Mouse (Mus musculus): Measurements from ENCODE around the gene Nefh. TPM values are rescaled to one million over a fixed set of nuclear protein-coding genes. Genes with fewer than 3 reads are reported as not detected.

Gene Nefh
- polyA plus RNA-seq, 1 experiment from 2014 or later, result 0.26 TPM

DNA sequence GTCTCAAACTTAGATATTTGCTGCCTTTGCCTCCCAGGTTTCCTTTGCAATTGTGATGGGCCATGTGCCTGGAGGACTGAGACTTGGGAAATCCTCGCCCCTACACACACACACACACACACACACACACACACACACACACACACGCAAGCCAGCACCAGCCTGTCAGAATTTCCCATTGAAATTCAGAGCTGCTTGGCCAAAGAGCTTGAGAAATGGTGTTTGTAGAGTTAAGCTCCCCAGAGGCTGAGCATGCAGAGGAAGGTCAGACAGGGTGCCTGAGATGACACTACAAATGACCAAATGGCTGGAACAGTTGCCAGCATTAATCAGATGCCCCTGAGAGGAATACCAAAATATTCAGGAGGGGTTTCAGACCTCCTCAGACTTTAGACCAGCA, 18.5 kb upstream of the Nefh start:
- ATAC-seq, result no peak
- H3K27me3 ChIP-seq (replicated peaks; ENCODE audit: control insufficient read depth, insufficient read depth, low read length), result no peaks in the 10 kb centered on the region
- H3K9me3 ChIP-seq (ENCODE audit: control insufficient read depth), result no peaks in the 10 kb centered on the region
- WGBS, result 51% methylated on average over 2 of the region's 2 CpGs
- H3K9ac ChIP-seq (ENCODE audit: low read depth, low read length), result no peak overlapping the region
- H3K4me3 ChIP-seq (ENCODE audit: low read depth, low read length), result no peak overlapping the region
- no peaks in the 10 kb centered on the region for H3K36me3 ChIP-seq (ENCODE audit: control insufficient read depth, insufficient read depth)
- 0 out of 2 replicates have a peak, but pooled peaks cover 3% of the 10 kb centered on the region for H3K4me1 ChIP-seq (replicated peaks; ENCODE audit: control insufficient read depth, insufficient read depth, low read length)
- no peak overlapping the region for H3K27ac ChIP-seq (ENCODE audit: low read depth, low read length)
- no peak overlapping the region for H3K4me2 ChIP-seq (replicated peaks; ENCODE audit: low read depth)
- TF ChIP-seq CTCF (IDR thresholded peaks at IDR 0.05; ENCODE audit: low read depth), result no peak

DNA sequence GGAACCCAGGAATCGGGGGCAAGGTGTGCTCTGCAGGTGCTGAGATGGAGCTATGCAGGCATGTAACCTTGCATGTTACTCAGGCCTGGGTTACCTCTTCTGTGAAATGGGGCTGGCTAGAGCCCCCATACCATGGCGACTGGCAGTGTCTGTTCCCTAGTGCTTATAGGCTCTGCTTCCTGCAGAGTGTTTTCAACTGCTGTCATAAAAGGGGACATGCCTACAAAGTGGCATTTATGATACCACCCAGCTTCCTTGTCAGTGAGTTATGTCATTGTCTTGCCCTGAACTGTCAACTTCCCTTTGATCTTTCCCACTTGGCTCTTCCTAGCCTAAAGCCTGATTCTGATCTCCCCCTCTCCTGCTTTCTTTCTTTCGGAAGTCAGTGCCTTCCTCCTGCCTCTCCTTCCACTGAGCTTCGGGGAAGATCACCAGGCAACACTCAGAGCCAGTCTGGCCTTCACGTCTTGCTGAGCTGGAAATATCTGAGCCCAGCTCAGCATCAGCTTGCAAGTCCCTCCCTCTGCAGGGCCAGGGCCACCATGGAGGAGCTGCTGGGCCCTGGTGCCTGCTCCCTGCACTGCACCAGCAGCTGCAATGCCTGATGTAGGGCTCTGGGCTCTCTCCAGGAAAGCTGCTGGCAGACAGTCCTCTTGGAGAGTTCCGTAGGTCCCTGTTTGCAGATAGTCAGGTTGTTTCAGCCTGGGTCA, 15.4 kb upstream of the Nefh start:
- Histone ChIP-seq H3K9me3 (ENCODE audit: control insufficient read depth) (no peaks in the 10 kb centered on the region), H3K4me1 (replicated peaks; ENCODE audit: control insufficient read depth, insufficient read depth, low read length) (0 out of 2 replicates have a peak, but pooled peaks cover 3% of the 10 kb centered on the region), H3K36me3 (ENCODE audit: control insufficient read depth, insufficient read depth) (no peaks in the 10 kb centered on the region), H3K27ac (ENCODE audit: low read depth, low read length) (no peak overlapping the region), H3K9ac (ENCODE audit: low read depth, low read length) (no peak overlapping the region), H3K27me3 (replicated peaks; ENCODE audit: control insufficient read depth, insufficient read depth, low read length) (no peaks in the 10 kb centered on the region), H3K4me2 (replicated peaks; ENCODE audit: low read depth) (no peak overlapping the region), H3K4me3 (ENCODE audit: low read depth, low read length) (no peak overlapping the region)
- no peak for TF ChIP-seq CTCF (IDR thresholded peaks at IDR 0.05; ENCODE audit: low read depth)
- WGBS, result 34% methylated on average over 6 of the region's 6 CpGs
- ATAC-seq, result peak; percentile 54; the same call in 1 of the 2 replicates

- Histone ChIP-seq H3K4me3 (ENCODE audit: low read depth, low read length) (no peak overlapping the region), H3K9me3 (ENCODE audit: control insufficient read depth) (no peaks in the 10 kb centered on the region), H3K4me1 (replicated peaks; ENCODE audit: control insufficient read depth, insufficient read depth, low read length) (no peaks in the 10 kb centered on the region), H3K9ac (ENCODE audit: low read depth, low read length) (no peak overlapping the region), H3K4me2 (replicated peaks; ENCODE audit: low read depth) (no peak overlapping the region), H3K36me3 (ENCODE audit: control insufficient read depth, insufficient read depth) (no peaks in the 10 kb centered on the region), H3K27me3 (replicated peaks; ENCODE audit: control insufficient read depth, insufficient read depth, low read length) (peaks cover 40% of the 10 kb centered on the region), H3K27ac (ENCODE audit: low read depth, low read length) (no peak overlapping the region)
- TF ChIP-seq CTCF (IDR thresholded peaks at IDR 0.05; ENCODE audit: low read depth), result no peak
- no peak for ATAC-seq
- 2% methylated on average over 8 of the region's 8 CpGs for WGBS
Measured at GRCm38 (mm10) chr11:4953918-4954317, 6.1 kb upstream of the Nefh start.

- peaks cover 45% of the 10 kb centered on the region for H3K27me3 ChIP-seq (replicated peaks; ENCODE audit: control insufficient read depth, insufficient read depth, low read length)
Measured at GRCm38 (mm10) chr11:4953401-4953800, 5.5 kb upstream of the Nefh start.

GRCm38 (mm10) chr11:4949256-4950044, 1.6 kb upstream of the Nefh start:
- peaks cover 76% of the 10 kb centered on the region for H3K27me3 ChIP-seq (replicated peaks; ENCODE audit: control insufficient read depth, insufficient read depth, low read length)
- ATAC-seq, result no peak
- H3K4me2 ChIP-seq (replicated peaks; ENCODE audit: low read depth), result 0 out of 2 replicates have a peak overlapping the region, but pooled peaks have one; percentile 6

More at GRCm38 (mm10) chr11:4953401-4953800, 5.5 kb upstream of the Nefh start:
- no peaks in the 10 kb centered on the region for H3K36me3 ChIP-seq (ENCODE audit: control insufficient read depth, insufficient read depth)
- H3K4me1 ChIP-seq (replicated peaks; ENCODE audit: control insufficient read depth, insufficient read depth, low read length), result no peaks in the 10 kb centered on the region
- H3K9me3 ChIP-seq (ENCODE audit: control insufficient read depth), result no peaks in the 10 kb centered on the region
- 7% methylated on average over 6 of the region's 6 CpGs for WGBS
- H3K27ac ChIP-seq (ENCODE audit: low read depth, low read length), result no peak overlapping the region
- no peak for TF ChIP-seq CTCF (IDR thresholded peaks at IDR 0.05; ENCODE audit: low read depth)
- no peak overlapping the region for H3K4me3 ChIP-seq (ENCODE audit: low read depth, low read length)
- H3K4me2 ChIP-seq (replicated peaks; ENCODE audit: low read depth), result no peak overlapping the region
- ATAC-seq, result no peak
- H3K9ac ChIP-seq (ENCODE audit: low read depth, low read length), result no peak overlapping the region

DNA sequence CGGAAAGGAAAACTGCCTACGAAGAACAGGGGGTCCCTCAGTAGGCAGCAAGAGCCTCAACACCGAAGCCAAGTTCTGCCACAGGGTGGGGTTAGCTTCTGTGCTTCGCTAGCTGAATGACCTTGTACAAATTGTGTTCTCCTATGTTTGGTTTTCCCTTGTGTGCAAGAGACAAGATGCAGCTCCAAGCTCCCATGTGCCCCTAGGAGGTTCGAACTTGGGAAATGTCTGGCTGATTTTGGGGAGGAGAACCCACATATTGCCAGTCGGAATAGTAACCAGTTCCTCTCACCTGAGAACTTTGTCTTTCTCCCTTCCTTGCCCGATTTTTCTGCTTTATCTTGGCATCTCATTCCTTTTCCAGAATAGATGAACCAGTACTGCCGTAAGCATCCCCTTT, 928 bp upstream of the Nefh start:
- Histone ChIP-seq H3K27ac (ENCODE audit: low read depth, low read length) (no peak overlapping the region), H3K4me1 (replicated peaks; ENCODE audit: control insufficient read depth, insufficient read depth, low read length) (0 out of 2 replicates have a peak, but pooled peaks cover 3% of the 10 kb centered on the region), H3K9ac (ENCODE audit: low read depth, low read length) (no peak overlapping the region), H3K4me2 (replicated peaks; ENCODE audit: low read depth) (0 out of 2 replicates have a peak overlapping the region, but pooled peaks have one; percentile 6), H3K9me3 (ENCODE audit: control insufficient read depth) (no peaks in the 10 kb centered on the region), H3K36me3 (ENCODE audit: control insufficient read depth, insufficient read depth) (no peaks in the 10 kb centered on the region), H3K4me3 (ENCODE audit: low read depth, low read length) (0 out of 2 replicates have a peak overlapping the region, but pooled peaks have one; percentile 2), H3K27me3 (replicated peaks; ENCODE audit: control insufficient read depth, insufficient read depth, low read length) (peaks cover 70% of the 10 kb centered on the region)
- no peak for TF ChIP-seq CTCF (IDR thresholded peaks at IDR 0.05; ENCODE audit: low read depth)
- WGBS, result 47% methylated on average over 8 of the region's 8 CpGs
- no peak for ATAC-seq

More at GRCm38 (mm10) chr11:4949256-4950044, 1.6 kb upstream of the Nefh start:
- 6% methylated on average over 23 of the region's 23 CpGs for WGBS
- TF ChIP-seq CTCF (IDR thresholded peaks at IDR 0.05; ENCODE audit: low read depth), result no peak
- Histone ChIP-seq H3K36me3 (ENCODE audit: control insufficient read depth, insufficient read depth) (no peaks in the 10 kb centered on the region), H3K27ac (ENCODE audit: low read depth, low read length) (no peak overlapping the region), H3K9ac (ENCODE audit: low read depth, low read length) (no peak overlapping the region), H3K4me3 (ENCODE audit: low read depth, low read length) (0 out of 2 replicates have a peak overlapping the region, but pooled peaks have one; percentile 2), H3K4me1 (replicated peaks; ENCODE audit: control insufficient read depth, insufficient read depth, low read length) (0 out of 2 replicates have a peak, but pooled peaks cover 3% of the 10 kb centered on the region), H3K9me3 (ENCODE audit: control insufficient read depth) (no peaks in the 10 kb centered on the region)
